Mouse (Mus musculus) heart, embryonic 16.5 days (tissue): ENCODE data around the gene Samd8. TPM values are rescaled to one million over a fixed set of nuclear protein-coding genes. Genes with fewer than 3 reads are reported as not detected.

Experiments
- ATAC-seq: fragments of 200-750 bp; cut with Nextera tagmentation; replicated peaks from 2 replicates; pipeline ENCODE4 v1.8.0; 2017; ENCODE audit warnings: moderate number of reproducible peaks; ENCODE audit not compliant: insufficient read depth, low FRiP score; ENCODE audit errors: extremely low read depth
- H3K27ac ChIP-seq: fragments of 300-500 bp; sonication (generic); 2 replicates; pipeline ENCODE4 v1.5.1; 2014; ENCODE audit warnings: mild to moderate bottlenecking, low read length, control low read depth, moderate library complexity
- H3K27me3 ChIP-seq: fragments of 300-500 bp; sonication (generic); 2 replicates; pipeline ENCODE4 v1.6.1; 2014; ENCODE audit warnings: low read length, mixed read lengths; ENCODE audit not compliant: control insufficient read depth, insufficient read depth
- H3K36me3 ChIP-seq: fragments of 300-500 bp; sonication (generic); 2 replicates; pipeline ENCODE4 v1.6.1; 2014; ENCODE audit not compliant: control insufficient read depth, insufficient read depth
- H3K4me1 ChIP-seq: fragments of 300-500 bp; sonication (generic); 2 replicates; pipeline ENCODE4 v1.6.1; 2014; ENCODE audit warnings: low read length, mixed read lengths; ENCODE audit not compliant: control insufficient read depth, insufficient read depth
- H3K4me2 ChIP-seq: fragments of 300-500 bp; sonication (generic); 2 replicates; pipeline ENCODE4 v1.6.1; 2014; ENCODE audit warnings: low read depth, mild to moderate bottlenecking, control low read depth, low read length
- H3K4me3 ChIP-seq: fragments of 300-500 bp; sonication (generic); 2 replicates; pipeline ENCODE4 v1.5.1; 2014; ENCODE audit warnings: mild to moderate bottlenecking, control low read depth, low read length
- H3K9ac ChIP-seq: fragments of 300-500 bp; sonication (generic); 2 replicates; pipeline ENCODE4 v1.6.1; 2014; ENCODE audit warnings: low read length, control low read depth
- H3K9me3 ChIP-seq: fragments of 300-500 bp; sonication (generic); replicated peaks from 2 replicates; pipeline ENCODE4 v1.6.1; 2016; ENCODE audit warnings: low read length; ENCODE audit not compliant: control insufficient read depth
- WGBS: fragments of 180-500 bp; shearing (Covaris S2); extraction: QIAGEN DNeasy Blood & Tissue Kit; methylation state at CpG from one replicate; pipeline ENCODE4 v1.1.7; 2014; 5-methylcytosine and 5-hydroxymethylcytosine counted together
- polyA plus RNA-seq: library from polyadenylated mRNA; unstranded; fragments of >200 nt; fragmentation: Nextera tagmentation; extraction: Ambion mirVana; gene quantifications from 2 replicates; pipeline ENCODE4 v1.2.1, GENCODE M21; 2015

The Samd8 gene
- polyA plus RNA-seq, 1 experiment from 2014 or later, result 9.1 TPM

- WGBS, result 22% methylated on average over 14 of the region's 14 CpGs
- Histone ChIP-seq H3K9me3 (no peaks in the 10 kb centered on the region), H3K4me1 (peaks cover 7% of the 10 kb centered on the region), H3K27ac (no peak overlapping the region), H3K4me2 (peak overlapping the region; percentile 53), H3K9ac (0 out of 2 replicates have a peak overlapping the region, but pooled peaks have one; percentile 21), H3K27me3 (no peaks in the 10 kb centered on the region), H3K4me3 (no peak overlapping the region), H3K36me3 (no peaks in the 10 kb centered on the region)
- ATAC-seq, result no peak
Measured at GRCm38 (mm10) chr14:21812590-21813162, 62.3 kb downstream of the Samd8 start.

DNA sequence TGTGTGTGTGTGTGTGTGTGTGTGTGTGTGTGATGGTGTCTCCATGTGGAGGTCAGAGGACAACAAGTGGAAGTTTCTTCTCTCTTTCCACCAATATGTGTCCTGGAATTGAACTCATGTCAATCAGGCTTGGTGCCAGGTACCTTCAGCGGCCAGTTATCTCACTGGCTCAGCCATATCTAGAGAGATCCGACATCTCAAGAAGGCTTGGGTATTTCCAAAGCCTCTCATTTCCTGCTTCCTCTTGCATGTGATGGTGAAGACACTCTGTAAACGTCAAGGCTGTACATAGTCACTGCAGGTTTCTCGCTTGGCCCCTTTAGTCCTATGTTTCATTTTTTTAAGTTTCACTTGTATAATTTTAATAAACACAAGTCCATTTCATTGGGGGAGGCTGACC is 62.9 kb downstream of the Samd8 start:
- no peak for ATAC-seq
- WGBS, result 32% methylated on average over 4 of the region's 4 CpGs
- Histone ChIP-seq H3K4me2 (no peak overlapping the region), H3K9me3 (no peaks in the 10 kb centered on the region), H3K27ac (no peak overlapping the region), H3K9ac (no peak overlapping the region), H3K27me3 (no peaks in the 10 kb centered on the region), H3K4me1 (peaks cover 7% of the 10 kb centered on the region), H3K4me3 (no peak overlapping the region), H3K36me3 (no peaks in the 10 kb centered on the region)

DNA sequence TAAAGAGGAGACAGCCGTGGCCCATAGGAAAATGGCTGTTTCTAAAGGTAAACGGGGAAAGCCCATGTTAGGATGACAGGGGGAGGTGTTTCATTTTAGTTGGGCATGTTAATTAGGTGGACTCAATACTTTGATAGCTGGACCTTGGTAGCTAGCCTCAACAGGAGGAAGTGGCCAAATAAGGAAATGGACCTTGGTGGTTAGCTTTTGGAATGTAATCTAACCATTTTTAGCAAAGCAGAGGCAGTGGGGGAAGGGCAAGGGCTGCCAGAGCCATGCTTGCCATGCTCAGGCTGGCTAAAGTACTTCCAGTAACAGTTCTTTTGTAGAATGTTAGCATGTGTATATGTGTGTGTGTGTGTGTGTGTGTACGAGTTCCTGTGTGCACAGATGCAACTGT is 63.5 kb downstream of the Samd8 start:
- no peak overlapping the region for H3K9ac ChIP-seq
- no peak overlapping the region for H3K27ac ChIP-seq
- H3K9me3 ChIP-seq, result no peaks in the 10 kb centered on the region
- H3K4me1 ChIP-seq, result peaks cover 7% of the 10 kb centered on the region
- no peak overlapping the region for H3K4me2 ChIP-seq
- no peaks in the 10 kb centered on the region for H3K27me3 ChIP-seq
- H3K4me3 ChIP-seq, result no peak overlapping the region
- 73% methylated on average over 3 of the region's 3 CpGs for WGBS
- no peaks in the 10 kb centered on the region for H3K36me3 ChIP-seq
- no peak for ATAC-seq

DNA sequence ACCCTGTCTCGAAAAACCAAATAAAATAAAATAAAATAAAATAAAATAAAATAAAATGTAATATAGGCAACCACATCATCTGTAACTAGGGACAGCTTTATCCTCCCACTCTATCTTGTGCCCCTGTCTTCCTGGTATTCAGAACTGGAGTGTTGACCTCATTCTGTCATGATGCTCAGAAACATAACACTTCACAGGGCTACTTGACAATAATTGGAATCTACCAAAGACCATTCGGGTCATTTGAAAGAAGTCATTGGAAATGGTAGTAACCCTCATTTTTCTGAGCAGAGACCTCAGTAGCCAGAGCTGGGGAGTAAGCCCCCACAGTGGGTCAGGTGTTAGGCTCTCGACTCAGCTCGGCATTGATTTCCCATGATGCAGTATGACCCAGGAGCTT is 64.3 kb downstream of the Samd8 start:
- Histone ChIP-seq H3K4me3 (no peak overlapping the region), H3K4me2 (no peak overlapping the region), H3K9me3 (no peaks in the 10 kb centered on the region), H3K27ac (no peak overlapping the region), H3K4me1 (peaks cover 7% of the 10 kb centered on the region), H3K9ac (no peak overlapping the region), H3K27me3 (no peaks in the 10 kb centered on the region), H3K36me3 (no peaks in the 10 kb centered on the region)
- WGBS, result 91% methylated on average over 4 of the region's 4 CpGs
- ATAC-seq, result no peak

GRCm38 (mm10) chr14:21816255-21816654 is 65.9 kb downstream of the Samd8 start:
- H3K27ac ChIP-seq, result no peak overlapping the region
- no peaks in the 10 kb centered on the region for H3K9me3 ChIP-seq
- no peak overlapping the region for H3K4me3 ChIP-seq
- WGBS, result 53% methylated on average over 3 of the region's 3 CpGs
- no peak for ATAC-seq
- H3K27me3 ChIP-seq, result no peaks in the 10 kb centered on the region
- H3K4me2 ChIP-seq, result no peak overlapping the region
- H3K36me3 ChIP-seq, result no peaks in the 10 kb centered on the region
- no peak overlapping the region for H3K9ac ChIP-seq
- H3K4me1 ChIP-seq, result peaks cover 7% of the 10 kb centered on the region

DNA sequence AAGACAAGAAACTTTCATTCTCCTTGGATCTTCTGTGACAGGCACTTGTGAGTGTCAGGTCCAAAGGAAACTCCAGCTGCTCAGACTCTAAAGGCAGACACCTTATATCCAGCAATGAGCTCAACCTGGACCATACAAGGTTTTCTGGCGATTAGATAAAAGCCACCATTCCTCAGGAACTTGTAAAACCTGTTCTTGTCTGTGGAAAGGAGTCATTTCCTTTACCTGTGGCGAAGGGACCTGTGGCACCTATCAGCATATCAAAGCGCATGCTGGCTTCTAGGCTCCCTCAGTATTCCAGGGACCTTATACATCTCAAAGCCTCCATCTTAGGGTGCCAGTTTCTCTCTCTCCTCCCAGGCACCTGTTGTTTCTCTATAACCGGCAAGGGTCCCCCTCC is 67.1 kb downstream of the Samd8 start:
- no peak overlapping the region for H3K9ac ChIP-seq
- H3K27ac ChIP-seq, result no peak overlapping the region
- no peak overlapping the region for H3K4me2 ChIP-seq
- H3K4me3 ChIP-seq, result no peak overlapping the region
- ATAC-seq, result no peak
- no peaks in the 10 kb centered on the region for H3K27me3 ChIP-seq
- H3K9me3 ChIP-seq, result no peaks in the 10 kb centered on the region
- no peaks in the 10 kb centered on the region for H3K36me3 ChIP-seq
- H3K4me1 ChIP-seq, result peaks cover 7% of the 10 kb centered on the region
- 57% methylated on average over 4 of the region's 4 CpGs for WGBS

DNA sequence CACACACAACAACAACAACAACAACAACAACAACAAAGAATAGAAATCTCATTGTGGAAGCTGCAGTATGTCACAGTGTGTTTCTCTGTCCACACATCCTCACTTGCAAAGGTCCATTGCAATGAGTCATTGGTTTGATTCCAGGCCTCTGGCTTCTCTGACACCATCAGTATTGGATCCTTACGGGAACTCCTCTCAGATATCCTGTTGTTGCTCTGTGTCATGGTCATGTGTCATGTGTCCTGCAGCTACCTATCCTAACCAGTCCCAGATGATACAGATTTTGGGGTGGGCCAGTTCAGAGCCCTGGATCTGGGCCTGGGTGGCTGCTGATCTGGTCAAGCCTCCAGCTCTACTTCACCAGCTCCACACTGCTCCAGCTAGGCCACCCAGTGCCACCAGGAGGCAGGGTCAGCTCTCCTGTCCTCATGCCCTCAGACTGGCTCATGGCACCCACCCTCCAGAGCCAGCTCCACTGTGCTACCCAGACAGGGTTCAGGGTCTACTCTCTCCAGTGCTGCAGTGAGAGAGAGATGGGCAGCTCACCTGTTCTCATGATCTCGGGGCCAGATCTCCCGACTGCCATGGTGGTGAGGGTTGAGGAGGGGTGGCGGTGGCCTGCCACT is 70.7 kb downstream of the Samd8 start:
- ATAC-seq, result no peak
- Histone ChIP-seq H3K4me2 (no peak overlapping the region), H3K9me3 (no peaks in the 10 kb centered on the region), H3K27ac (no peak overlapping the region), H3K36me3 (no peaks in the 10 kb centered on the region), H3K4me3 (no peak overlapping the region), H3K4me1 (peaks cover 35% of the 10 kb centered on the region), H3K27me3 (no peaks in the 10 kb centered on the region), H3K9ac (no peak overlapping the region)
- WGBS, result 82% methylated on average over 4 of the region's 4 CpGs

GRCm38 (mm10) chr14:21822307-21822706 is 72.0 kb downstream of the Samd8 start:
- 40% methylated on average over 7 of the region's 7 CpGs for WGBS
- ATAC-seq, result no peak
- Histone ChIP-seq H3K4me2 (no peak overlapping the region), H3K4me3 (no peak overlapping the region), H3K4me1 (peaks cover 45% of the 10 kb centered on the region), H3K9me3 (no peaks in the 10 kb centered on the region), H3K27me3 (no peaks in the 10 kb centered on the region), H3K9ac (no peak overlapping the region), H3K36me3 (no peaks in the 10 kb centered on the region), H3K27ac (peak overlapping the region; percentile 99)

- Histone ChIP-seq H3K27ac (peak overlapping the region; percentile 99), H3K9me3 (no peaks in the 10 kb centered on the region), H3K36me3 (no peaks in the 10 kb centered on the region), H3K9ac (peak overlapping the region; percentile 65), H3K27me3 (no peaks in the 10 kb centered on the region), H3K4me1 (peaks cover 45% of the 10 kb centered on the region), H3K4me2 (peak overlapping the region; percentile 44), H3K4me3 (peak overlapping the region; percentile 13; the same call in 1 of the 2 replicates)
- WGBS, result 8% methylated on average over 7 of the region's 7 CpGs
- peak; percentile 77 for ATAC-seq
Measured at GRCm38 (mm10) chr14:21822795-21823374, 72.6 kb downstream of the Samd8 start.
